Mouse (Mus musculus) stomach, embryonic 14.5 days (tissue): ENCODE measurements around the gene Slc16a4. TPM values are rescaled to one million over a fixed set of nuclear protein-coding genes. Genes with fewer than 3 reads are reported as not detected.
"Not testable (repeated sequence)": the region's sequence is repeated elsewhere in the genome, so short reads cannot be mapped to it uniquely, and the experiment has no call there.

ENCODE experiments used
- ATAC-seq: fragments of 200-750 bp; cut with Nextera tagmentation; 2 replicates; pipeline ENCODE4 v1.8.0; 2017; ENCODE audit warnings: low read depth, moderate TSS enrichment; ENCODE audit not compliant: insufficient number of reproducible peaks, insufficient read depth, low FRiP score
- H3K27ac ChIP-seq: fragments of 300-500 bp; sonication (generic); 2 replicates; pipeline ENCODE4 v1.5.1; 2014; ENCODE audit warnings: mild to moderate bottlenecking, low read length, moderate library complexity, mixed read lengths
- H3K27me3 ChIP-seq: fragments of 300-500 bp; sonication (generic); 2 replicates; pipeline ENCODE4 v1.6.1; 2014; ENCODE audit warnings: low read length, control low read depth, mixed read lengths; ENCODE audit not compliant: control insufficient read depth, insufficient read depth
- H3K36me3 ChIP-seq: fragments of 300-500 bp; sonication (generic); 2 replicates; pipeline ENCODE4 v1.6.1; 2014; ENCODE audit warnings: mild to moderate bottlenecking, control low read depth, low read length, moderate library complexity, mixed read lengths; ENCODE audit not compliant: control insufficient read depth, insufficient read depth
- H3K4me1 ChIP-seq: fragments of 300-500 bp; sonication (generic); 2 replicates; pipeline ENCODE4 v1.6.1; 2014; ENCODE audit warnings: low read length, control low read depth, mixed read lengths; ENCODE audit not compliant: control insufficient read depth, insufficient read depth
- H3K4me2 ChIP-seq: fragments of 300-500 bp; sonication (generic); replicated peaks from 2 replicates; pipeline ENCODE4 v1.6.1; 2014; ENCODE audit warnings: low read depth, low read length, control low read depth
- H3K4me3 ChIP-seq: fragments of 300-500 bp; sonication (generic); 2 replicates; pipeline ENCODE4 v1.5.1; 2014; ENCODE audit warnings: low read depth, low read length, control low read depth
- H3K9ac ChIP-seq: fragments of 300-500 bp; sonication (generic); replicated peaks from 2 replicates; pipeline ENCODE4 v1.6.1; 2014; ENCODE audit warnings: low read depth, mild to moderate bottlenecking, control low read depth, low read length, moderate library complexity, mixed read lengths
- H3K9me3 ChIP-seq: fragments of 300-500 bp; sonication (generic); 2 replicates; pipeline ENCODE4 v1.6.1; 2016; ENCODE audit warnings: low read depth, low read length, control low read depth; ENCODE audit not compliant: control insufficient read depth
- WGBS: fragments of 180-500 bp; shearing (Covaris S2); extraction: QIAGEN DNeasy Blood & Tissue Kit; methylation state at CpG from one replicate; pipeline ENCODE4 v1.1.7; 2014; 5-methylcytosine and 5-hydroxymethylcytosine counted together
- polyA plus RNA-seq: library from polyadenylated mRNA; unstranded; fragments of >200 nt; fragmentation: Nextera tagmentation; extraction: Ambion mirVana; gene quantifications from 2 replicates; pipeline ENCODE4 v1.2.1, GENCODE M21; 2014

Gene Slc16a4
- polyA plus RNA-seq, 1 experiment from 2014 or later = 5.7 TPM

DNA sequence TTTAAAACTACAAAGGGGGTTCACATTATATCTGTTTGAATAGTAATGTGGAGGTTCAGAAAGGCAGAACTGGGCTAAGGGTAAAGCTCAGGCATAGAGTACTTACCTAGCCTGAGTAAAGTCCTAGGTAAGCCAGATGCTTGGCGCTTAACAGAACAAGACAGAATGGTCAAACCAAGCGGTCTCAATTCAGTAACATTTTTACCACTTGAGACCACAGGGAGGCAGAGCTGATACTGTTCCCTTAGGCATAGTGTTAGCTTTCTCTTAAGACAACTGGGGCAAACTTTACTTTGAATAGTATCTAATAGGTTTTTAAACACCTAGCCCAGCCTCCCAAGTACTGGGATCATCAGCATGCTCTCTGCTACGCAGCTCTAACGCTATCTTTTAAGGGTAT lies 15.0 kb upstream of the Slc16a4 start:
- WGBS = 57% methylated on average over 4 of the region's 4 CpGs
- no peak for ATAC-seq

DNA sequence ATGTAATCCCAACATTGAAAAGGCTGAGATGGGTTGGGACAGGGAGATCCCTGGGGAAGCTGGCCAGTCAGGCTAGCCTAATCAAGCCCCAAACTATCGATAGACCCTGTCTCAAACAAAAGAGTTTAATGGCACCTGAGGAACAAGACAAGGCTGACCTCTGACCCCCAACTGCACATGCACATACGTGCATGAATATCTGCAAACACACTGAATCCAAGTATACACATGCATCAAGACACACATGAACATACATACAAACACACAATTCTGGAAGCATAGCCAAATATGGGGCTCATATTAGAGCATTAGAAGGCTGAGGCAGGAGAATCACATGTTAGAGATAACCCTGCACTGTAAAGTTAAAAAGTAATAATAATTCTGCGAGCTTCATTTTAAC lies 14.4 kb upstream of the Slc16a4 start:
- H3K27me3 ChIP-seq = no peaks in the 10 kb centered on the region
- H3K9ac ChIP-seq = no peak overlapping the region
- H3K4me3 ChIP-seq = no peak overlapping the region
- whole genome bisulfite sequencing = 87% methylated on average over 3 of the region's 3 CpGs
- no peak overlapping the region for H3K4me2 ChIP-seq
- no peaks in the 10 kb centered on the region for H3K9me3 ChIP-seq
- no peak overlapping the region for H3K27ac ChIP-seq
- H3K36me3 ChIP-seq = 0 out of 2 replicates have a peak, but pooled peaks cover under 1% of the 10 kb centered on the region
- ATAC-seq = no peak
- peaks cover 9% of the 10 kb centered on the region for H3K4me1 ChIP-seq

More for the DNA sequence above, 15.0 kb upstream of the Slc16a4 start:
- H3K4me3 ChIP-seq = no peak overlapping the region
- H3K27me3 ChIP-seq = no peaks in the 10 kb centered on the region
- no peak overlapping the region for H3K27ac ChIP-seq
- peaks cover 9% of the 10 kb centered on the region for H3K4me1 ChIP-seq
- no peak overlapping the region for H3K9ac ChIP-seq
- no peaks in the 10 kb centered on the region for H3K36me3 ChIP-seq
- H3K9me3 ChIP-seq = no peaks in the 10 kb centered on the region
- no peak overlapping the region for H3K4me2 ChIP-seq

DNA sequence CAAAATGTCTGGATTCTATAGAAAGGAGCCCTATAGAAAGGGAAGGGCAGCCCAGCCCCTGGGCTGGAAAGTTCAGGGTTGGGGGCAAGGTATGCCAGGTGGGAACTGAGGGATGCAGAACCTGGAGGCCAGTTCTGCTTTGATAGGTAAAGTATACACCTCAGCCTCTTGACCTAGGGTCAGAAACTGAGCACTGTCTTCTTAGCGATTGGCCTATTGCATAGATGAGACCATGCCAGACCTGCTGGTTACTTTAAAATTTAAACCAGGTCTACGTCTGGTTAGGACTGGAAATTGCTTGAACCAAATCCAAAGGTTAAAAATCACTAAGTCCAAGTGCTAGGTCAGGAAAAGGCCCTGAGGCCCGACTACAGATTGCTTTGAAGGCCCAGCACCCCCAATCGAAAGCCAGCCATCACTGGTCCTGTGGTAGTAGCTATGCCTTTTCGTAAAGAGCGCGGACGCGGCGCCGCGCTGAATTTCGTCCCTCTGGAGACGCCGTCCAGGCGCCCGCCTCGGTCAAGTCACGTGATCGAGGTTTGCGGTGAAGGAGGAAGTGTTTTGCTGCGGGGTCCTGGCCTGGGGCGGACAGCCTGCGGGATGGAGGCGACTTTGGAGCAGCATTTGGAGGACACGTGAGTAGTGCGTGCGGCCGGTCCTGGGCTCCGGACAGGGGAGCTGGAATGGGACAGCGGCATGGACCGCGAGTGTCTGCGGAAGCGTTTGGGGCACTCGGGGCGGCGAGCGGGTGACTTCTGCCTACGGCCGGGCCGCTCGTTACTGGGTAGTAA lies 12.4 kb upstream of the Slc16a4 start, which contains the start of gene Lamtor5:
Lamtor5 (plus strand) TSS at position 380 of the 791 bp plus-strand sequence.
- H3K9me3 ChIP-seq = no peaks in the 10 kb centered on the region
- H3K4me1 ChIP-seq = peaks cover 9% of the 10 kb centered on the region
- WGBS = 3% methylated on average over 43 of the region's 43 CpGs
- ATAC-seq = peak; percentile 86; the same call in 1 of the 2 replicates
- peaks cover 15% of the 10 kb centered on the region for H3K36me3 ChIP-seq
- H3K4me2 ChIP-seq = peak within 1 kb of the TSS; percentile 63
- H3K27me3 ChIP-seq = no peaks in the 10 kb centered on the region
- peak within 1 kb of the TSS; percentile 80 for H3K4me3 ChIP-seq
- no peak within 1 kb of the TSS for H3K27ac ChIP-seq
- peak within 1 kb of the TSS; percentile 65 for H3K9ac ChIP-seq

DNA sequence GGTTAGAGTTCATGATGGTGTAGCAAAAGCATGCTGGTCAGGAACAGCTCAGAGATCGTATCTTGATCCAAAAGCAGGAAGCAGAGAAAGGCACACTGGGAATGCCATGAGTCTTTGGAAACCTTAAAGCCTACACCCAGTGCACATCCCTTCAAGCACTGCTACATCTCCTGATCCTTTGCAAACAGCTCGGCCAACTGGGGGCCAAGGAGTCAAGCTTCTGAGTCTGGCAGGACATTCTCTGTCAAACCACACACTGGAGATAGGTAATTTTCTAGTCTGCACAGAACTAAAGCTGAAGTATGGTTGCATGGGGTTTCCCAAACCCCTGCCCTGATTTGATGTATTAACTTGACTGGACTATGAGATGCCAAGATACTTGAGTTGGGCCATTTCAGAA lies 4.9 kb upstream of the Slc16a4 start:
- H3K4me3 ChIP-seq = no peak overlapping the region
- no peaks in the 10 kb centered on the region for H3K9me3 ChIP-seq
- H3K27me3 ChIP-seq = no peaks in the 10 kb centered on the region
- 0 out of 2 replicates have a peak, but pooled peaks cover 3% of the 10 kb centered on the region for H3K4me1 ChIP-seq
- H3K9ac ChIP-seq = no peak overlapping the region
- H3K36me3 ChIP-seq = peaks cover 20% of the 10 kb centered on the region
- no peak for ATAC-seq
- WGBS = 80% methylated on average over 2 of the region's 2 CpGs
- H3K4me2 ChIP-seq = no peak overlapping the region
- no peak overlapping the region for H3K27ac ChIP-seq

DNA sequence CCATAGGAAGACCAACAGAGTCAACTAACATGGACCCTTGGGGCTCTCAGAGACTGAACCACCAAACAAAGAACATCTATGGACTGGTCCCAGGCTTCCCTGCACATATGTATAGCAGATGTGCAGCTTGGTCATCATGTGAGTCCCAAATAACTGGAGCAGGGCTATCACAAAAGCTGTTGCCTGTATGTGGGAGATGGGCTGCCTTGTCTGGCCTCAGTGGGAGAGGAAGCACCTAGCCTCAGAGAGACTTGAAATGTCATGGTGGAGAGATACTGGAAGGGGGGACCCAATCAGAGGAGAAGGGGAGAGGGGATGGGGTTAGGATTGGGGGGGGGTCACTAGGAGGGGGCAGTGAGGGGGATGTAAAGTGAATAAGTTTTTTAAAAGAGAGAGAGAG lies 3.7 kb upstream of the Slc16a4 start:
- Histone ChIP-seq H3K27ac (no peak overlapping the region), H3K36me3 (peaks cover 12% of the 10 kb centered on the region; the same call in 1 of the 2 replicates), H3K9me3 (no peaks in the 10 kb centered on the region), H3K4me2 (no peak overlapping the region), H3K9ac (no peak overlapping the region), H3K4me1 (0 out of 2 replicates have a peak, but pooled peaks cover 6% of the 10 kb centered on the region), H3K4me3 (no peak overlapping the region), H3K27me3 (no peaks in the 10 kb centered on the region)
- ATAC-seq = no peak

DNA sequence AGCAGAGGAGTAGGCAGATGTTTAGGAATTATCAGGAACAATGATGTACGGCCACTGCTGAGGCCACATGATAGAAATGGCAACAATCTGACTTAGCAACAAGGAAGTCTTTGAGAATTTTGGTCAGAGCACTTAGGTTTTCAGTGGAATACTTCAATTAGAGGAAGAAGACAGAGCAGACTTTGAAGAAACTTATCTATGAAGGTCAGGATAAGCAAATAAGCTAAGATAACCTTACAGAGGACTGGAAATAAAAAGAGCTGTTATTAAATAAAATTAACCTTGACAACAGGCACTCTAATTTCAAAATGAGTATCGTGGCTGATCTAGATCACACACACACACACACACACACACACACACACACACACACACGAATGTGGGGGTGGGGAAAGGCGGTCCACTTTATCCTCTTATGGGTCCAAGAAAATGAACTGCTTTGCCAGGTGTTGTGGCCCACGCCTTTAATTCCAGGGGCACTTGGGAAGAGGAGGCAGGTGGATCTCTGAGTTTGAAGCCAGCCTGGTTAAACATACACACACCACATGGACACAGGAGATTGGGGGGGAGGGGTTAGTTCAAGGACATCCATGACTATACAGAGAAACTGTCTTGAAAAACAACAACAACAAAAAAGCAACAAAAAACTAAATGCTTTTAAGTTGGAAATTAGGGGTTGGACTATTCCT lies 4.8 kb downstream of the Slc16a4 start:
- no peak for ATAC-seq
- no peak overlapping the region for H3K4me3 ChIP-seq
- H3K4me2 ChIP-seq = no peak overlapping the region
- H3K9me3 ChIP-seq = no peaks in the 10 kb centered on the region
- H3K9ac ChIP-seq = no peak overlapping the region
- H3K27me3 ChIP-seq = no peaks in the 10 kb centered on the region
- 0 out of 2 replicates have a peak, but pooled peaks cover 4% of the 10 kb centered on the region for H3K4me1 ChIP-seq
- no peak overlapping the region for H3K27ac ChIP-seq
- 81% methylated on average over 5 of the region's 5 CpGs for WGBS
- H3K36me3 ChIP-seq = peaks cover 4% of the 10 kb centered on the region; the same call in 1 of the 2 replicates

DNA sequence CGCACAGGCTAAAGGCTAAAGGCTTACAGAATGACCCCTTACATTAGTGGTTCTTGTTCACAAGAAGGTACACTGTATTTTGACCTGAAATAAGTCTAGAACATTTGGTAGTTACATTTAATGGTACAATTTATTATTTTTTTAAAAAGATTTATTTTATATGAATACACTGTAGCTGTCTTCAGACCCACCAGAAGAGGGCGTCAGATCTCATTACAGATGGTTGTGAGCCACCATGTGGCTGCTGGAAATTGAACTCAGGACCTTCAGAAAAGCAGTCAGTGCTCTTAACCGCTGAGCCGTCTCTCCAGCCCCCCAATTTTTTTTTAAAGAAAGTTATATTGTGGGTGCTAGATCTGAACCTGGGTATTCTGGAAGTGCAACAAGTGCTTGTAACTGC lies 5.9 kb downstream of the Slc16a4 start:
- not testable (repeated sequence) for H3K4me1 ChIP-seq, H3K27me3 ChIP-seq, H3K9ac ChIP-seq, H3K4me3 ChIP-seq, H3K9me3 ChIP-seq, H3K27ac ChIP-seq, H3K4me2 ChIP-seq, ATAC-seq
- 75% methylated on average over 4 of the region's 4 CpGs for WGBS
- peaks cover 12% of the 10 kb centered on the region; the same call in 1 of the 2 replicates for H3K36me3 ChIP-seq

DNA sequence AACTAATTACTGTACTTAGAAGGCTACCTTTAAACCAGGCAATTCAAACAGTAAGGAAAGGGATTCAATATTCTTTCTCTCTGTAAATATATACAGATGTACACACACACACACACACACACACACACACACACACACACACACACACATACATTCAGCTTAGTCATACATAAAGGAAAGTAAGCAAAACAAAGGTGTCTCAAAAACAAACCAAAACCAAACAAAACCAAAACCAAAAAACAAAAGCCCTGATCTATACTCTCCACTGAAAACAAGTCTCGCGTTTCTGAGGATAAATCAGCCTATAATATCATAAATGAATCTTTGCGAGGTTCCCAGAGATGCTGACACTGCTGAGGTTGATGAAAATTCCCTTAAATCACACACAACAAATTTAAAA lies 26.3 kb downstream of the Slc16a4 start:
- no peaks in the 10 kb centered on the region for H3K9me3 ChIP-seq
- H3K9ac ChIP-seq = no peak overlapping the region
- H3K4me2 ChIP-seq = no peak overlapping the region
- no peaks in the 10 kb centered on the region for H3K27me3 ChIP-seq
- no peak overlapping the region for H3K27ac ChIP-seq
- H3K36me3 ChIP-seq = peaks cover 15% of the 10 kb centered on the region; the same call in 1 of the 2 replicates
- ATAC-seq = no peak
- 91% methylated on average over 3 of the region's 3 CpGs for WGBS
- no peak overlapping the region for H3K4me3 ChIP-seq
- no peaks in the 10 kb centered on the region for H3K4me1 ChIP-seq
